Mouse (Mus musculus) hindbrain, postnatal 0 days (tissue): ENCODE results near the gene Mafb. TPM values are rescaled to one million over a fixed set of nuclear protein-coding genes. Genes with fewer than 3 reads are reported as not detected.

ENCODE experiments used
- ATAC-seq: fragments of 200-750 bp; cut with Nextera tagmentation; 2 replicates; pipeline ENCODE4 v1.8.0; 2017; ENCODE audit warnings: mild to moderate bottlenecking, moderate TSS enrichment, moderate library complexity
- DNase-seq: peaks from one replicate; pipeline ENCODE4 v3.0.0-alpha.2; 2015; ENCODE audit warnings: low spot score
- H3K27ac ChIP-seq: fragments of 300-500 bp; sonication (generic); 2 replicates; pipeline ENCODE4 v1.5.1; 2014; ENCODE audit warnings: mild to moderate bottlenecking
- H3K27me3 ChIP-seq: fragments of 300-500 bp; sonication (generic); 2 replicates; pipeline ENCODE4 v1.6.1; 2014; ENCODE audit warnings: low read length, mixed read lengths; ENCODE audit not compliant: insufficient read depth
- H3K36me3 ChIP-seq: fragments of 300-500 bp; sonication (generic); 2 replicates; pipeline ENCODE4 v1.6.1; 2014; ENCODE audit warnings: low read length, mixed read lengths; ENCODE audit not compliant: insufficient read depth
- H3K4me1 ChIP-seq: fragments of 300-500 bp; sonication (generic); 2 replicates; pipeline ENCODE4 v1.6.1; 2014; ENCODE audit warnings: antibody characterized with exemption, low read length, mixed read lengths; ENCODE audit not compliant: insufficient read depth
- H3K4me2 ChIP-seq: fragments of 300-500 bp; sonication (generic); 2 replicates; pipeline ENCODE4 v1.6.1; 2014; ENCODE audit warnings: low read depth, mild to moderate bottlenecking, low read length, moderate library complexity, mixed read lengths
- H3K4me3 ChIP-seq: fragments of 300-500 bp; sonication (generic); 2 replicates; pipeline ENCODE4 v1.5.1; 2014; ENCODE audit warnings: low read length
- H3K9ac ChIP-seq: fragments of 300-500 bp; sonication (generic); replicated peaks from 2 replicates; pipeline ENCODE4 v1.6.1; 2014; ENCODE audit warnings: mild to moderate bottlenecking, low read length, moderate library complexity, mixed read lengths
- H3K9me3 ChIP-seq: fragments of 300-500 bp; sonication (generic); 2 replicates; pipeline ENCODE4 v1.6.1; 2016; ENCODE audit warnings: low read length, mixed read lengths
- CTCF ChIP-seq: IDR thresholded peaks from 2 replicates; pipeline ENCODE4 v1.5.1; 2016; ENCODE audit warnings: antibody characterized with exemption, control low read depth, low read depth
- WGBS: fragments of 180-500 bp; shearing (Covaris S2); extraction: QIAGEN DNeasy Blood & Tissue Kit; methylation state at CpG from one replicate; pipeline ENCODE4 v1.1.7; 2014; 5-methylcytosine and 5-hydroxymethylcytosine counted together
- polyA plus RNA-seq: library from polyadenylated mRNA; unstranded; fragments of >200 nt; fragmentation: Nextera tagmentation; extraction: Ambion mirVana; gene quantifications from 2 replicates; pipeline ENCODE4 v1.2.1, GENCODE M21; 2015
- total RNA-seq: library from RNA; depleted of rRNA; stranded (reverse); fragments of >200 nt; gene quantifications from 2 replicates; pipeline ENCODE4 v1.2.3, GENCODE M21; 2014; rRNA removed

Gene Mafb
- total and polyA plus RNA-seq, 2 experiments from 2014 or later: 12.4 to 14.6 TPM

DNA sequence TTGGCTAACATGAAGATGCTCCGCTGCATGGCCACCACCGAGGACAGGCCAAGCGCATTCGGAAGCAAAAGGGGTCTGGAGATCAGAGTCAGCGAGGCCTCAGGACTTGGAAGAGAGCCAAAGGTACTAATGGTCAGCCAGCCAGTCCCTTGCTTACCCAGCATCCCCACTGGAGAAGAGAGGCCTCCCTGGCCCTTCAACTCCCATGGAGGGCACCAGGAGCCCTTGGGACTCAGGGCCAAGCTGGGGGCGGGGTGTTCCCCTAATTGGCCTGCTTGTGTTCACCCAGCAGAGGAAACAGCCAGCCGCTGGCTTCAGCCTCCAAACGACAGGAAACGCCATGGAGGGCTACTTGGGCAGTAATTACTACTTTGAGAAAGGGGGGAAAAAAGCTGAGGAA, 38.0 kb downstream of the Mafb start:
- Histone ChIP-seq H3K4me3 (no peak overlapping the region), H3K9ac (no peak overlapping the region), H3K36me3 (no peaks in the 10 kb centered on the region), H3K9me3 (no peaks in the 10 kb centered on the region), H3K4me1 (no peaks in the 10 kb centered on the region; the same call in 1 of the 2 replicates), H3K27me3 (no peaks in the 10 kb centered on the region), H3K4me2 (no peak overlapping the region), H3K27ac (no peak overlapping the region)
- WGBS: 42% methylated on average over 9 of the region's 9 CpGs
- no peak for TF ChIP-seq CTCF
- ATAC-seq: no peak
- DNase-seq: peak; percentile 23

GRCm38 (mm10) chr2:160327716-160328115, 39.1 kb downstream of the Mafb start:
- DNase-seq (no peak), ATAC-seq (no peak)
- Histone ChIP-seq H3K9me3 (no peaks in the 10 kb centered on the region), H3K4me3 (no peak overlapping the region), H3K9ac (no peak overlapping the region), H3K4me1 (no peaks in the 10 kb centered on the region; the same call in 1 of the 2 replicates), H3K4me2 (no peak overlapping the region), H3K27me3 (no peaks in the 10 kb centered on the region), H3K27ac (no peak overlapping the region), H3K36me3 (no peaks in the 10 kb centered on the region)
- no peak for TF ChIP-seq CTCF
- 84% methylated on average over 4 of the region's 4 CpGs for WGBS

DNA sequence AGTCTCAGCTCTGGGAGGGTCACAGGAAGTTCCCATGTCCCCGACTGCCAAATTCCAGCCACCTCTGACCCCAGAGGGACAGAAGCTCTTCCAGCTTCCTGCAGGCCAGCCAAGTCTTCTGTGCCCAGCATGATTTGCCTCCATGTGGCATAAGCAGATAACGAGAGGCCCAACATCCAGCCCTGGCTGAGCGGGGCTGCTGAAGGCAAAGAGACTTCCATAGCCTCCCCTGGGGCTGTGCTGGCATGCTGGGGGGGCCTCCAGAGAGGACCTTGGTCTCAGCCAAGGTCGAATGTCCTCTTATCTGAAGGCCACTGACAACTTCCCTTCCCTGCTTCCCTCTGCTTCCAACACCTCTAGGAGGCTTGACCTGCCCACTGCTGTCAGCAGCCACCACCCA, 39.7 kb downstream of the Mafb start:
- DNase-seq: no peak
- no peak for ATAC-seq
- no peaks in the 10 kb centered on the region for H3K27me3 ChIP-seq
- H3K4me1 ChIP-seq: no peaks in the 10 kb centered on the region; the same call in 1 of the 2 replicates
- H3K9ac ChIP-seq: no peak overlapping the region
- TF ChIP-seq CTCF: no peak
- H3K4me2 ChIP-seq: no peak overlapping the region
- WGBS: 48% methylated on average over 4 of the region's 4 CpGs
- H3K9me3 ChIP-seq: no peaks in the 10 kb centered on the region
- H3K27ac ChIP-seq: no peak overlapping the region
- no peak overlapping the region for H3K4me3 ChIP-seq
- H3K36me3 ChIP-seq: no peaks in the 10 kb centered on the region

- Histone ChIP-seq H3K9me3 (no peaks in the 10 kb centered on the region), H3K4me3 (no peak overlapping the region), H3K36me3 (no peaks in the 10 kb centered on the region), H3K27ac (no peak overlapping the region), H3K4me2 (no peak overlapping the region), H3K9ac (no peak overlapping the region), H3K4me1 (no peaks in the 10 kb centered on the region; the same call in 1 of the 2 replicates), H3K27me3 (no peaks in the 10 kb centered on the region)
- ATAC-seq (no peak), DNase-seq (no peak)
- TF ChIP-seq CTCF: no peak
- WGBS: 81% methylated on average over 6 of the region's 6 CpGs
Measured at GRCm38 (mm10) chr2:160325105-160325644, 41.7 kb downstream of the Mafb start.

DNA sequence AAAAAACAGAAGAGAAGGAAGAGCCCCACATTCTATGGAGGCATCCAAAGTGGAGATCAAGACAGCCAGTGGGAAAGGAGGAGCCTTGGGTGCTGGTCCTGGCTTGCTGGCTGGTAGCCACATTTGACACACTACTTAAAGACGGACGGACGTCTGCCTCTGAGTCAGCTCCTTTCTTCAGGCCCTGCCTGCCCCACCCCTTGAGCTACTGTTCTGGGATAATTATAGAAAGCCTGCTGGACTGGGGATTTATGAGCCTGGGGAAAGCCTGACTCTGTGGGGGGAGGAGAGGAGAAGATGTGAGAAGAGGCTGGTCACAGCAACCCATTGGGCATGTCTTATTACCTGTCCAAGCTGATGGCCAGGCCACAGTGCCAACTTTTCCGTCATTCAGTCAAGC, 45.0 kb downstream of the Mafb start:
- no peaks in the 10 kb centered on the region for H3K4me1 ChIP-seq
- no peak for DNase-seq
- WGBS: 65% methylated on average over 4 of the region's 4 CpGs

GRCm38 (mm10) chr2:160318255-160318654, 48.6 kb downstream of the Mafb start:
- Histone ChIP-seq H3K36me3 (no peaks in the 10 kb centered on the region), H3K4me3 (no peak overlapping the region), H3K4me2 (no peak overlapping the region), H3K27ac (no peak overlapping the region), H3K4me1 (no peaks in the 10 kb centered on the region), H3K27me3 (no peaks in the 10 kb centered on the region), H3K9me3 (no peaks in the 10 kb centered on the region), H3K9ac (no peak overlapping the region)
- DNase-seq (no peak), ATAC-seq (no peak)
- 75% methylated on average over 4 of the region's 4 CpGs for WGBS
- no peak for TF ChIP-seq CTCF

More for the DNA sequence above, 45.0 kb downstream of the Mafb start:
- ATAC-seq: no peak
- H3K27me3 ChIP-seq: no peaks in the 10 kb centered on the region
- H3K36me3 ChIP-seq: no peaks in the 10 kb centered on the region
- no peak overlapping the region for H3K4me2 ChIP-seq
- no peak overlapping the region for H3K4me3 ChIP-seq
- H3K27ac ChIP-seq: no peak overlapping the region
- H3K9me3 ChIP-seq: no peaks in the 10 kb centered on the region
- no peak for TF ChIP-seq CTCF
- H3K9ac ChIP-seq: no peak overlapping the region

Other genes with a start within 250 kb of the Mafb start
- gene Gm826, start 32.9 kb downstream of the Mafb start, total RNA-seq: 1.1 TPM in 1 of 2 replicates, not detected in the other
- not detected in 2 replicates for gene Gm826, start 32.9 kb downstream of the Mafb start, polyA plus RNA-seq